Mouse (Mus musculus) embryonic facial prominence, embryonic 14.5 days (tissue): ENCODE measurements around the gene Trpm8. TPM values are rescaled to one million over a fixed set of nuclear protein-coding genes. Genes with fewer than 3 reads are reported as not detected.

Experiments used
- ATAC-seq: fragments of 200-750 bp; cut with Nextera tagmentation; 2 replicates; pipeline ENCODE4 v1.8.0; 2017; ENCODE audit warnings: low read depth, moderate number of reproducible peaks, moderate TSS enrichment
- DNase-seq: peaks from one replicate; pipeline ENCODE4 v3.0.0-alpha.2; 2015; ENCODE audit warnings: low spot score
- H3K27ac ChIP-seq: fragments of 300-500 bp; sonication (generic); replicated peaks from 2 replicates; pipeline ENCODE4 v1.5.1; 2014; ENCODE audit warnings: low read depth, mild to moderate bottlenecking, low read length, moderate library complexity
- H3K27me3 ChIP-seq: fragments of 300-500 bp; sonication (generic); replicated peaks from 2 replicates; pipeline ENCODE4 v1.6.1; 2014; ENCODE audit warnings: low read length; ENCODE audit not compliant: control insufficient read depth, insufficient read depth
- H3K36me3 ChIP-seq: fragments of 300-500 bp; sonication (generic); 2 replicates; pipeline ENCODE4 v1.6.1; 2014; ENCODE audit warnings: low read length, mixed read lengths; ENCODE audit not compliant: control insufficient read depth, insufficient read depth
- H3K4me1 ChIP-seq: fragments of 300-500 bp; sonication (generic); 2 replicates; pipeline ENCODE4 v1.6.1; 2014; ENCODE audit warnings: antibody characterized with exemption, low read length; ENCODE audit not compliant: control insufficient read depth, insufficient read depth
- H3K4me2 ChIP-seq: fragments of 300-500 bp; sonication (generic); 2 replicates; pipeline ENCODE4 v1.6.1; 2014; ENCODE audit warnings: low read depth, mild to moderate bottlenecking, low read length, moderate library complexity, mixed read lengths
- H3K4me3 ChIP-seq: fragments of 300-500 bp; sonication (generic); 2 replicates; pipeline ENCODE4 v1.5.1; 2014; ENCODE audit warnings: low read depth, mild to moderate bottlenecking, low read length
- H3K9ac ChIP-seq: fragments of 300-500 bp; sonication (generic); 2 replicates; pipeline ENCODE4 v1.6.1; 2014; ENCODE audit warnings: low read depth, mild to moderate bottlenecking, low read length, moderate library complexity, mixed read lengths
- H3K9me3 ChIP-seq: fragments of 300-500 bp; sonication (generic); 2 replicates; pipeline ENCODE4 v1.6.1; 2016; ENCODE audit warnings: low read length; ENCODE audit not compliant: control insufficient read depth
- WGBS: fragments of 180-500 bp; shearing (Covaris S2); extraction: QIAGEN DNeasy Blood & Tissue Kit; methylation state at CpG from one replicate; pipeline ENCODE4 v1.1.7; 2014; 5-methylcytosine and 5-hydroxymethylcytosine counted together
- polyA plus RNA-seq: library from polyadenylated mRNA; unstranded; fragments of >200 nt; fragmentation: Nextera tagmentation; extraction: Ambion mirVana; gene quantifications from 2 replicates; pipeline ENCODE4 v1.2.1, GENCODE M21; 2014

Gene Trpm8
- polyA plus RNA-seq, 1 experiment from 2014 or later, result 0.07 TPM

DNA sequence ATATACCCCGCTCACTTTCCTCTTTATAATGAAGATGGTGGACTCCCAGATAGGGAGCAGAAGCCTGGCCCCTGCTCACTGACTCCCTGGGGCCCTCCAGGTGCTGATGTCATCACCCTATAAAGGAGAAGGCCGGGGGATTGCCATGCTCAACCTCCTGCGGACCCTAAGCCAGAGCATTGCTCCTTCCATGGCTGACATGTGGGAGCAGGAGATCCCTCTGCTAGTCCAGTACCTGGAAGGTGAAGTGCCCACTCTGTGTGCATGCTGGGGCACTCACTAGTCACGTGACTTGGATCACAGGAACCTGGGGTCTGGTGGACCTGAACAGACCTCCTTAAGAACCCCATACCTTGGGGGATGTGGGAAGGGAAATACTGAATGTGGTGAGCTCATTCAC lies 36.9 kb upstream of the Trpm8 start:
- no peak overlapping the region for H3K9ac ChIP-seq
- no peaks in the 10 kb centered on the region for H3K27me3 ChIP-seq
- peak; percentile 4; the same call in 1 of the 2 replicates for ATAC-seq
- H3K9me3 ChIP-seq, result peaks cover 94% of the 10 kb centered on the region
- no peak overlapping the region for H3K4me3 ChIP-seq
- DNase-seq, result no peak
- H3K27ac ChIP-seq, result no peak overlapping the region
- H3K36me3 ChIP-seq, result no peaks in the 10 kb centered on the region
- H3K4me2 ChIP-seq, result no peak overlapping the region
- 68% methylated on average over 4 of the region's 4 CpGs for WGBS
- H3K4me1 ChIP-seq, result no peaks in the 10 kb centered on the region

DNA sequence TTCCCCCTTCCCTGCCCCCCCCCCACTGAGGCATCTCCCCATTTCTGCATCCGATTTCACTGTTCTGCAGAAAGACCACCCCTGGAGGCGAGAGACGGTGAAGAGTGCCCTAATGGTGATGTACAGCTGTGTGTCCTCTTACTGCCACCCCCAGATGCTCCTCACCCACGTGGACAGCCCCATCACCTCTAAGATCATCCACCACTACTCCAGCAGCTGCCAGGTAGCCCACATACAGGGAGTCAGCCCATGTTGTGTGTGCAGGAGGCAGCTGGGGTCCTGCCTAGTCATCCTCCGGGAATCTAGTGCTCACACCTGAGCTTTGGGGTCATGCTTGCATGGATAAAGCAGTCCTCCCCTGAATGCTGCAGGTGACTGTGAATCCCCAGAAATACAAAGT lies 33.6 kb upstream of the Trpm8 start:
- DNase-seq (no peak), ATAC-seq (no peak)
- H3K9ac ChIP-seq, result no peak overlapping the region
- no peaks in the 10 kb centered on the region for H3K36me3 ChIP-seq
- 61% methylated on average over 5 of the region's 5 CpGs for WGBS
- no peaks in the 10 kb centered on the region for H3K4me1 ChIP-seq
- no peak overlapping the region for H3K4me3 ChIP-seq
- peaks cover 94% of the 10 kb centered on the region for H3K9me3 ChIP-seq
- no peak overlapping the region for H3K4me2 ChIP-seq
- H3K27me3 ChIP-seq, result no peaks in the 10 kb centered on the region
- H3K27ac ChIP-seq, result no peak overlapping the region

DNA sequence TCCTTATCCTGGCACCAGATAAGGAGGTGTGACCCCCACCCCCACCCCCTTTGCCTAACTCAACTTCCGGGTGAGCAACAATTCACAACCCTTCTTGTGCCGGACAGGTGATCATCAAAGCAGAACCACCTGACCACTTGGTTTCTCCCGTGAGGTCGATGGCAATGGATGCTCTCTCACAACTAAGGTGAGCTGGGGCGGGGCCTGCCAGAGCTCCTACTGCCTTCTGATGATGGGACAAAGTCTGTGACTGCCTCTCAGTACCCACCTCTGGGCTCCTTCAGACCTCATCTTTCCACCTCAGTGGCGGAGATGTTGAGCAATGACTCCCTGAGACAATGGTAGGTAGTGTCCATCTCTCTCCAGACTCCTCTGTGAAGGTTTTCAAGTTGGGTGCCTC lies 31.6 kb upstream of the Trpm8 start:
- Histone ChIP-seq H3K9ac (no peak overlapping the region), H3K4me2 (no peak overlapping the region), H3K36me3 (no peaks in the 10 kb centered on the region), H3K27ac (no peak overlapping the region), H3K27me3 (no peaks in the 10 kb centered on the region), H3K4me3 (no peak overlapping the region), H3K4me1 (no peaks in the 10 kb centered on the region), H3K9me3 (peaks cover 94% of the 10 kb centered on the region)
- ATAC-seq, result no peak
- DNase-seq, result no peak
- 74% methylated on average over 6 of the region's 6 CpGs for WGBS

DNA sequence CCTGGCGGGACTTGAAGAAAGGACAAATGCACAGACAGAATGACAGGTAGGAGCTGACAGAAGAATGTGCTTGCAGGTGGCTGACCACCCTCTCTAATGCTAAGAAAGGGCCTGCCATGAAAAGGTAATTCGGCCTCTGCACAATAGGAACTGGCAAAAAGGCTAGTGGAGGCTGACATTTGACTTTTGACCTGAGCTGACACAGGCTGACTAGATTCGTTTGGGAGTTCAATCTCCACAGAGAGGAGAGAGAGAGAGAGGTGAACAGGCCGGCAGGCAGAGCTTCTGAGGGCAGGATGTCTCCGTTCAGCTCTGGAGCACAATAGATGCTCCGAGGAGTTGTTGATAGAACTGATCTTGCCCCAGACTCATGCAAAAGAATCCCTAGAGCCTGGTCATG lies 31.1 kb upstream of the Trpm8 start:
- Histone ChIP-seq H3K27me3 (no peaks in the 10 kb centered on the region), H3K9ac (no peak overlapping the region), H3K9me3 (peaks cover 93% of the 10 kb centered on the region), H3K4me3 (no peak overlapping the region), H3K36me3 (no peaks in the 10 kb centered on the region), H3K4me2 (no peak overlapping the region), H3K4me1 (no peaks in the 10 kb centered on the region), H3K27ac (no peak overlapping the region)
- DNase-seq, result no peak
- no peak for ATAC-seq
- WGBS, result 48% methylated on average over 6 of the region's 6 CpGs

DNA sequence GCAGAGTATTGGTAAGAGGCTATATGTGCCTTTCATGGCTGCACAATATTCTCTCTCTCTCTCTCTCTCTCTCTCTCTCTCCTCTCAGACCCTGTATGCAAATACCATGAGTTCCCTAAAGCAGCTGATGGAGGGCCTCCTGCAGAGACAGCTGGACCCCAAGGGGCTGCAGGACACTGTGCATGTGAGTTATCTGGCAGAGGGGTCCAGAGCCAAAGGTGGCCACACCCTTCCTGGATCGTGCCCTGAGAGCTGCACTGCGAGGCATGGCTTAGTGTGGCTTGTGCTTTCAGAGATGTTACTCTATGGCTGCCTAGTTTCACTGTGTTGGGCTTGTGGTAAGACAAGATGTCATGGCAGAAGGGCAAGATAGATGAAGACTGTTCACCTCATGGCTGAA lies 29.8 kb upstream of the Trpm8 start:
- no peak for ATAC-seq
- 55% methylated on average over 2 of the region's 2 CpGs for WGBS
- H3K4me2 ChIP-seq, result no peak overlapping the region
- no peak overlapping the region for H3K9ac ChIP-seq
- H3K27ac ChIP-seq, result no peak overlapping the region
- H3K9me3 ChIP-seq, result peaks cover 91% of the 10 kb centered on the region
- H3K4me3 ChIP-seq, result no peak overlapping the region
- DNase-seq, result no peak
- no peaks in the 10 kb centered on the region for H3K4me1 ChIP-seq
- H3K27me3 ChIP-seq, result no peaks in the 10 kb centered on the region
- no peaks in the 10 kb centered on the region for H3K36me3 ChIP-seq

DNA sequence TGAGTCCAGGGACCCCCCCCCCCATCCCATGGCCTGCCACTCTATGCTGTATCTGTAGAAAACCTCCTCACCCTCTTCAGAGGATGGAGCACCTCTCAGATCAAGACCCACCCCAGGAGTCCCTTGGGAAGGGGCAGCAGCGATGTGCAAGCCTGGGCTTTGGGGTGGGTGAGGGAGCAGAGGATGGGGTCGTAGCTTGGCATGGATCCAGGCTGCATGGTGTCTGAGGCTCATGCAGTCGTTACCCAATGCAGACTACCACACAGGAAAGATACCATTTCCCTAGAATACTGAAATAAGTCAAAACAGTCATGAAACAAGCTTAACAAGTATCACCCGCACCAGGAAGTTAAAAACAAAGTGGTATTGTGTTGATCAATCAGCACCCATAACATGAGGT lies 28.8 kb upstream of the Trpm8 start:
- whole genome bisulfite sequencing, result 66% methylated on average over 4 of the region's 4 CpGs
- Histone ChIP-seq H3K9ac (no peak overlapping the region), H3K9me3 (peaks cover 93% of the 10 kb centered on the region), H3K4me2 (no peak overlapping the region), H3K27ac (no peak overlapping the region), H3K36me3 (no peaks in the 10 kb centered on the region), H3K27me3 (no peaks in the 10 kb centered on the region), H3K4me3 (no peak overlapping the region), H3K4me1 (no peaks in the 10 kb centered on the region)
- DNase-seq (no peak), ATAC-seq (peak; percentile 10; the same call in 1 of the 2 replicates)

DNA sequence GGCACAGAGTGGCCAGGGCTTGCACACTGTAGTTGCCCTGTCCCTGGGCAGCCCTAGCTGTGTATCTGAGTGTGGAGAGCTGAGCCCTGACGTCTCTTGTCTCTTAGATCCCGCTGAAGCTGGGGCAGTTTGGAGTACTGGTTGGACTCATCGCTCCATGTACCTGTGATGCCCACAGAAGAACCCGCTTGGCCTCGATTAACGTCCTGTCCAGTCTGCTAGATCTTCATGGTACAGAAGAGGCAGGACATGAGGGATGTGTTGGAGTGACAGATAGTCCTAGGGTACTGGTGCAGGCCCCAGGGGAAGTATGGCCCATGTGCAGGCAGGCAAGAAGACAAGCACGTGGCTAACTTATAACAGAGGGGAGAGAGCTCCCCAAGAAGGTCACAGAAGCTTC lies 27.9 kb upstream of the Trpm8 start:
- H3K36me3 ChIP-seq, result no peaks in the 10 kb centered on the region
- ATAC-seq (no peak), DNase-seq (no peak)
- no peak overlapping the region for H3K4me2 ChIP-seq
- H3K4me3 ChIP-seq, result no peak overlapping the region
- WGBS, result 76% methylated on average over 7 of the region's 7 CpGs
- no peaks in the 10 kb centered on the region for H3K27me3 ChIP-seq
- peaks cover 90% of the 10 kb centered on the region for H3K9me3 ChIP-seq
- no peak overlapping the region for H3K27ac ChIP-seq
- no peak overlapping the region for H3K9ac ChIP-seq
- no peaks in the 10 kb centered on the region for H3K4me1 ChIP-seq

DNA sequence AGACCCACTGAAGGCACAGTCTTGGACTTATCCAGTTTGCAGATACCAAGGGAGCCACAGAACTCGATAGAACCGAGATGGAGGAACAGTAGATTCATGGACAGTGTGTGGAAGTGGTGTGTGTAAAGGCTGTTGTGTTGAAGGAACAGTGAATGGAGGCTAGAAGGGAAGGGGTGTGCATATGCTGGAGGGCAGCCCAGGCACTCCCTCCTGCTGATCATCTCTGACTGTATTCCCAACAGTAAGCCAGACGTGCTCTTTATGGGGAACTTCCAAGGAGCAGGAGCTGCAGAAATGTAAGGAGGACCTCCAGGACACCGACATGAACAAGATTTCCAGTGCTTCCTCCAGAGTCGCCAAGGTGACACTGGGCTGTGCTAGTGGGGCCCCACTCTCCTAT lies 27.4 kb upstream of the Trpm8 start:
- Histone ChIP-seq H3K4me3 (no peak overlapping the region), H3K27ac (no peak overlapping the region), H3K9ac (no peak overlapping the region), H3K27me3 (no peaks in the 10 kb centered on the region), H3K36me3 (no peaks in the 10 kb centered on the region), H3K4me1 (no peaks in the 10 kb centered on the region), H3K4me2 (no peak overlapping the region), H3K9me3 (peaks cover 90% of the 10 kb centered on the region)
- WGBS, result 75% methylated on average over 5 of the region's 5 CpGs
- ATAC-seq (no peak), DNase-seq (no peak)

DNA sequence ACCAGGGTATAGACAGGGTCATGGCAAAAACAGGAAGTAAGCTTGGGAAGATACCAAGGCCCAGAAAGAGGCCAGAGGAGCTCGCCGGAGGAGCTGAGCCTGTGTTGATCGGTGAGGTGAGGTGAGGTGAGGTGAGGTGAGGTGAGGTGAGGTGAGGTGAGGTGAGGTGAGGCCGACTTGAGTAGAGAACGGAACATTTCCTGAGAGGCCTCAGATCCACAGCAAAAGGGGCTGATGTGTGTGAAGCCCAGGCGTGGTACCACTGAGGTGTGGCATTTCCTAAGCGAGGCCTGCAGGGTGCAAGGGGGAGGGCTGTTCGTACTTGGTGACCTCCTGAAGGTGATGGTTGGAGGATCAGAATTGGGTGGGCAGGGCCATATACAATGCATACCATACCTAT lies 24.4 kb upstream of the Trpm8 start:
- Histone ChIP-seq H3K9me3 (peaks cover 81% of the 10 kb centered on the region), H3K4me2 (no peak overlapping the region), H3K4me1 (no peaks in the 10 kb centered on the region), H3K36me3 (no peaks in the 10 kb centered on the region), H3K4me3 (no peak overlapping the region), H3K27me3 (no peaks in the 10 kb centered on the region), H3K9ac (no peak overlapping the region), H3K27ac (no peak overlapping the region)
- DNase-seq (no peak), ATAC-seq (no peak)
- 76% methylated on average over 8 of the region's 8 CpGs for WGBS
